Mouse (Mus musculus): ENCODE measurements at regions not wholly inside any gene's neighbourhood (a gene's known extent, or its start where the extent isn't known, plus 50 kb on each side); places are given as distances from the start of the nearest gene placed in this dataset.

GRCm38 (mm10) chr1:6081876-6082275 is 1274.2 kb downstream of the Gm37988 start:
- no peak overlapping the region for H3K9ac ChIP-seq (ENCODE audit: control insufficient read depth, low read depth, low read length, poor library complexity, severe bottlenecking)

GRCm38 (mm10) chr1:6094162-6094934 is 1286.7 kb downstream of the Gm37988 start:
- Histone ChIP-seq H3K9me3 (replicated peaks; ENCODE audit: insufficient read depth, low read length) (no peaks in the 10 kb centered on the region), H3K9ac (ENCODE audit: control insufficient read depth, low read depth, low read length, poor library complexity, severe bottlenecking) (no peak overlapping the region), H3K27ac (ENCODE audit: control insufficient read depth, low read depth, low read length) (no peak overlapping the region), H3K36me3 (ENCODE audit: control insufficient read depth in 1 of 2, insufficient read depth in 2 of 2, low read length in 2 of 2) (no peaks in the 10 kb centered on the region), H3K27me3 (ENCODE audit: control insufficient read depth in 1 of 2, insufficient read depth in 2 of 2, low read length in 2 of 2) (no peaks in the 10 kb centered on the region), H3K79me2 (ENCODE audit: control insufficient read depth, insufficient read depth, low read length, poor library complexity) (no peaks in the 10 kb centered on the region), H3K4me1 (ENCODE audit: control insufficient read depth in 1 of 2, insufficient read depth in 2 of 2, low read length in 2 of 2) (no peaks in the 10 kb centered on the region), H3K4me3 (ENCODE audit: control insufficient read depth in 1 of 2, insufficient read depth in 1 of 2, low read depth in 2 of 2, low read length in 2 of 2) (no peak overlapping the region)
- no peak for DNase-seq (ENCODE audit: low read depth, low spot score)
- TF ChIP-seq MYB (IDR thresholded peaks at IDR 0.05; ENCODE audit: low read depth, low read length), result no peak
- TF ChIP-seq GATA1 (IDR thresholded peaks at IDR 0.05; ENCODE audit: low read depth, low read length), result no peak
- TF ChIP-seq ZKSCAN1 (IDR thresholded peaks at IDR 0.05; ENCODE audit: low read depth, low read length), result no peak
- no peak for TF ChIP-seq MEF2A (IDR thresholded peaks at IDR 0.05; ENCODE audit: extremely low read depth, insufficient replicate concordance, low read depth, low read length, poor library complexity, severe bottlenecking)
- TF ChIP-seq E2F4 (IDR thresholded peaks at IDR 0.05; ENCODE audit: borderline replicate concordance, low read depth, low read length), result no peak
- no peak for TF ChIP-seq EP300 (IDR thresholded peaks at IDR 0.05; ENCODE audit: low read depth in 1 of 2, low read length in 2 of 2)
- no peak for TF ChIP-seq ZMIZ1 (IDR thresholded peaks at IDR 0.05; ENCODE audit: low read depth, low read length)
- no peak for TF ChIP-seq UBTF (IDR thresholded peaks at IDR 0.05; ENCODE audit: borderline replicate concordance, insufficient read depth, low read depth, low read length)
- no peak for TF ChIP-seq SMC3 (IDR thresholded peaks at IDR 0.05; ENCODE audit: low read depth, low read length)
- no peak for TF ChIP-seq MAX (IDR thresholded peaks at IDR 0.05; ENCODE audit: low read length)
- TF ChIP-seq NRF1 (IDR thresholded peaks at IDR 0.05; ENCODE audit: insufficient read depth, low read depth, low read length, poor library complexity, severe bottlenecking), result no peak
- TF ChIP-seq ETS1 (IDR thresholded peaks at IDR 0.05; ENCODE audit: low read depth, low read length), result no peak
- no peak for TF ChIP-seq ZNF384 (IDR thresholded peaks at IDR 0.05; ENCODE audit: low read depth, low read length)
- TF ChIP-seq CHD1 (IDR thresholded peaks at IDR 0.05; ENCODE audit: low read depth, low read length), result no peak
- TF ChIP-seq BHLHE40 (IDR thresholded peaks at IDR 0.05; ENCODE audit: borderline replicate concordance, low read depth, low read length), result no peak
- TF ChIP-seq HCFC1 (IDR thresholded peaks at IDR 0.05; ENCODE audit: low read depth, low read length), result no peak
- no peak for TF ChIP-seq RCOR1 (IDR thresholded peaks at IDR 0.05; ENCODE audit: low read depth, low read length)

More at GRCm38 (mm10) chr1:6081876-6082275, 1274.2 kb downstream of the Gm37988 start:
- H3K27ac ChIP-seq (ENCODE audit: control insufficient read depth, low read depth, low read length), result no peak overlapping the region
- TF ChIP-seq NRF1 (IDR thresholded peaks at IDR 0.05; ENCODE audit: insufficient read depth, low read depth, low read length, poor library complexity, severe bottlenecking) (no peak), MAFK (IDR thresholded peaks at IDR 0.05; ENCODE audit: borderline replicate concordance, low read depth, low read length) (no peak), GABPA (IDR thresholded peaks at IDR 0.05; ENCODE audit: low read depth, low read length) (no peak), TAL1 (IDR thresholded peaks at IDR 0.05; ENCODE audit: low read length) (no peak), RAD21 (IDR thresholded peaks at IDR 0.05; ENCODE audit: low read depth, low read length) (no peak), SMC3 (IDR thresholded peaks at IDR 0.05; ENCODE audit: low read depth, low read length) (no peak), KAT2A (conservative IDR thresholded peaks at IDR 0.05; ENCODE audit: low read depth, low read length) (no peak), ZC3H11A (IDR thresholded peaks at IDR 0.05; ENCODE audit: low read depth, low read length) (no peak), USF2 (IDR thresholded peaks at IDR 0.05; ENCODE audit: borderline replicate concordance in 1 of 2, insufficient read depth in 1 of 2, low read depth in 1 of 2, low read length in 2 of 2) (no peak), MYB (IDR thresholded peaks at IDR 0.05; ENCODE audit: low read depth, low read length) (no peak), USF1 (IDR thresholded peaks at IDR 0.05; ENCODE audit: low read depth, low read length) (no peak), ZMIZ1 (IDR thresholded peaks at IDR 0.05; ENCODE audit: low read depth, low read length) (no peak), CHD2 (IDR thresholded peaks at IDR 0.05; ENCODE audit: low read length) (no peak), NELFE (IDR thresholded peaks at IDR 0.05; ENCODE audit: low read depth, low read length) (no peak), CHD1 (IDR thresholded peaks at IDR 0.05; ENCODE audit: low read depth, low read length) (no peak), TCF12 (IDR thresholded peaks at IDR 0.05; ENCODE audit: low read depth, low read length) (no peak), CTCF (IDR thresholded peaks at IDR 0.05 in 2 of 3, conservative IDR thresholded peaks at IDR 0.05 in 1 of 3; ENCODE audit: control insufficient read depth in 1 of 3, insufficient read depth in 1 of 3, low read depth in 2 of 3, low read length in 3 of 3, poor library complexity in 1 of 3, severe bottlenecking in 1 of 3) (no peak), JUND (IDR thresholded peaks at IDR 0.05; ENCODE audit: low read depth, low read length) (no peak), POLR2A (IDR thresholded peaks at IDR 0.05; ENCODE audit: control insufficient read depth in 1 of 2, insufficient read depth in 1 of 2, low read depth in 1 of 2, low read length in 2 of 2, poor library complexity in 1 of 2) (no peak), ZKSCAN1 (IDR thresholded peaks at IDR 0.05; ENCODE audit: low read depth, low read length) (no peak)
- no peaks in the 10 kb centered on the region for H3K79me2 ChIP-seq (ENCODE audit: control insufficient read depth, insufficient read depth, low read length, poor library complexity)
- no peaks in the 10 kb centered on the region for H3K27me3 ChIP-seq (ENCODE audit: control insufficient read depth in 1 of 2, insufficient read depth in 2 of 2, low read length in 2 of 2)
- no peak overlapping the region for H3K4me3 ChIP-seq (ENCODE audit: control insufficient read depth in 1 of 2, insufficient read depth in 1 of 2, low read depth in 2 of 2, low read length in 2 of 2)
- DNase-seq (ENCODE audit: low read depth, low spot score), result no peak
- no peaks in the 10 kb centered on the region for H3K9me3 ChIP-seq (replicated peaks; ENCODE audit: insufficient read depth, low read length)
- H3K4me1 ChIP-seq (ENCODE audit: control insufficient read depth in 1 of 2, insufficient read depth in 2 of 2, low read length in 2 of 2), result no peaks in the 10 kb centered on the region
- no peaks in the 10 kb centered on the region for H3K36me3 ChIP-seq (ENCODE audit: control insufficient read depth in 1 of 2, insufficient read depth in 2 of 2, low read length in 2 of 2)
